Mouse (Mus musculus): ENCODE measurements around the gene Iqgap2.

DNA sequence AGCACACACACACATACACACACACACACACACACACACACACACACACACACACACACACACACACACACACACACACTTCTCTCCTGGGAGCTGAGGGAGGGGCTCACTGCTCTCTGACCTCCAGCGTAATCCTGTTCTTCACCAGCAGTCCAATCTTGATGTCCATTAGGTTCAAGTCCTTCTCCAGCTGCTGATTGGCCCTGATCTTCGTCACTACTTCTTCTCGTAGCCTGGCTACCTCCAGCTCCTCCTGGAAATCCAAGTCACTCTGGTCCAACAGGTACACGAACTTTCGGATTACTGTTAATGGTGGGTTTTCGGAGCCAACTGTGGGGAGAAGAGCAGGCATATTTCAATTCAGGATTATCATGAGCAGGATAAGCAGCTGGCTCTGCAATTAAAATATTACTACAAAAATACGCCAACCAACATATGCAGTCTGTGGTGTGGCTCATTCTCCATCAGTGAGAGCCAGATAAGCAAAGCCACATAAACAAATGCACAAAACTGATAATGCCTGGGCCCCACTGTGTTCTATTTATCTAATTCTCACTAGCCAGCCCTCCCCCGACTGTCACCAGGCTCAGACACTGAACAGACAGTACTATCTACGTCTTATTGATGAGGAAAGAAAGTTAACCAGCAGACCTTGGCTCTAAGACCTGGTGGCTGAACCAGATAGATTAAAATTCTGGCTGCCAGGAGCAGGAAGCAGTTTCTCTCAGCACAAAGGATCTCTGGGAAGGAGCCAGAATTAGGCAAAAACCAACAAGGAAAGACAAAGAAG is 220.4 kb downstream of the Iqgap2 start:
- no peak for TF ChIP-seq USF1 (IDR thresholded peaks at IDR 0.05; ENCODE audit: low read depth)
- no peak for TF ChIP-seq FOSL1 (IDR thresholded peaks at IDR 0.05; ENCODE audit: insufficient read depth, low read length, poor library complexity, severe bottlenecking)
- no peak for TF ChIP-seq CTCF (IDR thresholded peaks at IDR 0.05; ENCODE audit: control insufficient read depth, insufficient read depth, insufficient read length)
- TF ChIP-seq MYOG (IDR thresholded peaks at IDR 0.05; ENCODE audit: control insufficient read depth, extremely low read depth, insufficient read length), result no peak
- no peak for TF ChIP-seq CEBPB (IDR thresholded peaks at IDR 0.05; ENCODE audit: low read depth)
- TF ChIP-seq MAX (IDR thresholded peaks at IDR 0.05), result no peak
- no peak for TF ChIP-seq MYOD1 (IDR thresholded peaks at IDR 0.05; ENCODE audit: control insufficient read depth, insufficient read length, low read depth)

Data from C2C12 (cell line).